Mouse (Mus musculus) kidney, embryonic 14.5 days (tissue): ENCODE measurements around the gene Zfp39. TPM values are rescaled to one million over a fixed set of nuclear protein-coding genes. Genes with fewer than 3 reads are reported as not detected.
"Not testable (repeated sequence)": the region's sequence is repeated elsewhere in the genome, so short reads cannot be mapped to it uniquely, and the experiment has no call there.

Experiments
- ATAC-seq: fragments of 200-750 bp; cut with Nextera tagmentation; 2 replicates; pipeline ENCODE4 v1.8.0; 2017; ENCODE audit warnings: moderate number of reproducible peaks, mild to moderate bottlenecking, moderate TSS enrichment, moderate library complexity; ENCODE audit not compliant: low FRiP score, low TSS enrichment
- H3K27ac ChIP-seq: fragments of 300-500 bp; sonication (generic); 2 replicates; pipeline ENCODE4 v1.5.1; 2014; ENCODE audit warnings: low read depth, mild to moderate bottlenecking, low read length, moderate library complexity, mixed read lengths
- H3K27me3 ChIP-seq: fragments of 300-500 bp; sonication (generic); 2 replicates; pipeline ENCODE4 v1.6.1; 2014; ENCODE audit warnings: mild to moderate bottlenecking, low read length; ENCODE audit not compliant: control insufficient read depth, insufficient read depth
- H3K36me3 ChIP-seq: fragments of 300-500 bp; sonication (generic); 2 replicates; pipeline ENCODE4 v1.6.1; 2014; ENCODE audit warnings: low read length, mixed read lengths; ENCODE audit not compliant: control insufficient read depth, insufficient read depth
- H3K4me1 ChIP-seq: fragments of 300-500 bp; sonication (generic); 2 replicates; pipeline ENCODE4 v1.6.1; 2014; ENCODE audit warnings: low read length, mixed read lengths; ENCODE audit not compliant: control insufficient read depth, insufficient read depth
- H3K4me2 ChIP-seq: fragments of 300-500 bp; sonication (generic); replicated peaks from 2 replicates; pipeline ENCODE4 v1.6.1; 2014; ENCODE audit warnings: low read depth, mild to moderate bottlenecking, low read length
- H3K4me3 ChIP-seq: fragments of 300-500 bp; sonication (generic); 2 replicates; pipeline ENCODE4 v1.5.1; 2014; ENCODE audit warnings: mild to moderate bottlenecking, low read length
- H3K9ac ChIP-seq: fragments of 300-500 bp; sonication (generic); 2 replicates; pipeline ENCODE4 v1.6.1; 2014; ENCODE audit warnings: low read depth, mild to moderate bottlenecking, low read length, moderate library complexity
- H3K9me3 ChIP-seq: fragments of 300-500 bp; sonication (generic); 2 replicates; pipeline ENCODE4 v1.6.1; 2016; ENCODE audit warnings: low read length; ENCODE audit not compliant: control insufficient read depth
- WGBS: fragments of 180-500 bp; shearing (Covaris S2); extraction: QIAGEN DNeasy Blood & Tissue Kit; methylation state at CpG from one replicate; pipeline ENCODE4 v1.1.7; 2014; 5-methylcytosine and 5-hydroxymethylcytosine counted together
- polyA plus RNA-seq: library from polyadenylated mRNA; unstranded; fragments of >200 nt; fragmentation: Nextera tagmentation; extraction: Ambion mirVana; gene quantifications from 2 replicates; pipeline ENCODE4 v1.2.1, GENCODE M21; 2014

Zfp39 gene
- polyA plus RNA-seq, 1 experiment from 2014 or later: 9.6 TPM

DNA sequence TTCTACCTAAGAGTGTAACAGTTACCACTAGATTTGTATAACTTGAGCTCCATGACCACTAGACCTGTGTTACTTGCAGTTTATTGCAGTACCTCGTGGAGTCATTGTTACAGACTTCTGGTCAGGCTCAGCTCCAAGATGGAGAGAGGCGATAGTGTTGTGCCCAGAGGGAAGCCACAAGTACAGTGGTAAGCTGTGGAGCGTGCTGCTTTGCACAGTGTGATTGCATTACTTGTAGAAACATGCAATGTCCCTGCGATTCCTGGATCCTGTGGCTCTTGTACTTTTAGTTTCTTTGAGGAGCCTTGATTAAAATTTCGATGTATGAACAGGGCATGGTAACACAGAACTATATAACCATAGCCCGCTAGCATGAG, 36.1 kb downstream of the Zfp39 start:
- peaks cover 12% of the 10 kb centered on the region for H3K36me3 ChIP-seq
- no peak for ATAC-seq
- WGBS: 75% methylated on average over 6 of the region's 6 CpGs
- H3K4me2 ChIP-seq: peak overlapping the region; percentile 49
- peak overlapping the region; percentile 85; the same call in 1 of the 2 replicates for H3K9ac ChIP-seq
- peaks cover 12% of the 10 kb centered on the region; the same call in 1 of the 2 replicates for H3K4me1 ChIP-seq
- no peaks in the 10 kb centered on the region for H3K27me3 ChIP-seq
- peak overlapping the region; percentile 83 for H3K4me3 ChIP-seq
- no peaks in the 10 kb centered on the region for H3K9me3 ChIP-seq
- H3K27ac ChIP-seq: peak overlapping the region; percentile 78; the same call in 1 of the 2 replicates

GRCm38 (mm10) chr11:58867039-58867953, 36.7 kb downstream of the Zfp39 start, which contains the start of gene 2810021J22Rik:
2810021J22Rik (plus strand) TSS chr11:58867216.
- Histone ChIP-seq H3K9ac (peak within 1 kb of the TSS; percentile 85), H3K4me1 (peaks cover 12% of the 10 kb centered on the region; the same call in 1 of the 2 replicates), H3K9me3 (no peaks in the 10 kb centered on the region), H3K4me2 (peak within 1 kb of the TSS; percentile 49), H3K36me3 (peaks cover 12% of the 10 kb centered on the region), H3K27ac (peak within 1 kb of the TSS; percentile 78), H3K27me3 (no peaks in the 10 kb centered on the region), H3K4me3 (peak within 1 kb of the TSS; percentile 83)
- WGBS: 6% methylated on average over 37 of the region's 37 CpGs
- peak; percentile 93 for ATAC-seq

DNA sequence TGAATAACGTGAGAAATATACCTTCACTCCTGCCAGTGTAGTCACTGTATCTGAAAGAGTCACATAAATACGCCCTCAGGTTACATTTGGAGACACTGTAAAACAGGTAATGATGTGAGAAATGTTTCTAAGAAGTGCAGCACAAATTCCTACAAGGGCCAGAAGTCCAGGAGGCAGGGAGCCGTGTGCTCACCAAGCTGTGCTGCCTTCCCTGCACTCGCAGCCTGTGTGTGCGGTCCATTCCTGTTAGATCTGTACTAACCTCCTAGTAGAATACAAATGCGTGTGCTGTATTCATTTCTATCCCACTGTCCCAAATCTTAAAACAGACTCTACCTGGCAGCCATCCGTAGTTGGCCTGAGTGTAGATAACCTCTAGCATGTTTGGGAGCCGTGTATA, 43.3 kb downstream of the Zfp39 start:
- Histone ChIP-seq H3K27me3 (no peaks in the 10 kb centered on the region), H3K27ac (no peak overlapping the region), H3K4me2 (no peak overlapping the region), H3K4me1 (no peaks in the 10 kb centered on the region), H3K4me3 (no peak overlapping the region), H3K36me3 (peaks cover 41% of the 10 kb centered on the region), H3K9ac (no peak overlapping the region), H3K9me3 (peaks cover 21% of the 10 kb centered on the region)
- ATAC-seq: no peak
- 97% methylated on average over 8 of the region's 8 CpGs for WGBS

GRCm38 (mm10) chr11:58849731-58850130, 54.3 kb downstream of the Zfp39 start:
- H3K9me3 ChIP-seq: no peaks in the 10 kb centered on the region
- no peak overlapping the region for H3K27ac ChIP-seq
- peaks cover 24% of the 10 kb centered on the region for H3K36me3 ChIP-seq
- no peaks in the 10 kb centered on the region for H3K27me3 ChIP-seq
- H3K4me3 ChIP-seq: no peak overlapping the region
- H3K4me1 ChIP-seq: peaks cover 5% of the 10 kb centered on the region
- 73% methylated on average over 2 of the region's 2 CpGs for WGBS
- H3K4me2 ChIP-seq: no peak overlapping the region
- H3K9ac ChIP-seq: no peak overlapping the region
- ATAC-seq: no peak

GRCm38 (mm10) chr11:58847636-58848035, 56.4 kb downstream of the Zfp39 start:
- Histone ChIP-seq H3K27me3 (no peaks in the 10 kb centered on the region), H3K4me2 (peak overlapping the region; percentile 72), H3K9ac (peak overlapping the region; percentile 80), H3K4me1 (peaks cover 5% of the 10 kb centered on the region), H3K4me3 (peak overlapping the region; percentile 68), H3K9me3 (no peaks in the 10 kb centered on the region), H3K36me3 (peaks cover 18% of the 10 kb centered on the region), H3K27ac (no peak overlapping the region)
- ATAC-seq: no peak
- WGBS: 45% methylated on average over 9 of the region's 9 CpGs

GRCm38 (mm10) chr11:58846919-58847461, 57.0 kb downstream of the Zfp39 start, which contains the start of gene Gm12258:
Gm12258 (plus strand) TSS chr11:58847158.
- Histone ChIP-seq H3K4me2 (peak within 1 kb of the TSS; percentile 72), H3K27ac (no peak within 1 kb of the TSS), H3K27me3 (no peaks in the 10 kb centered on the region), H3K4me3 (peak within 1 kb of the TSS; percentile 68), H3K9me3 (no peaks in the 10 kb centered on the region), H3K4me1 (peaks cover 5% of the 10 kb centered on the region), H3K36me3 (peaks cover 18% of the 10 kb centered on the region), H3K9ac (peak within 1 kb of the TSS; percentile 80)
- WGBS: under 1% methylated on average over 24 of the region's 24 CpGs
- ATAC-seq: peak; percentile 100

DNA sequence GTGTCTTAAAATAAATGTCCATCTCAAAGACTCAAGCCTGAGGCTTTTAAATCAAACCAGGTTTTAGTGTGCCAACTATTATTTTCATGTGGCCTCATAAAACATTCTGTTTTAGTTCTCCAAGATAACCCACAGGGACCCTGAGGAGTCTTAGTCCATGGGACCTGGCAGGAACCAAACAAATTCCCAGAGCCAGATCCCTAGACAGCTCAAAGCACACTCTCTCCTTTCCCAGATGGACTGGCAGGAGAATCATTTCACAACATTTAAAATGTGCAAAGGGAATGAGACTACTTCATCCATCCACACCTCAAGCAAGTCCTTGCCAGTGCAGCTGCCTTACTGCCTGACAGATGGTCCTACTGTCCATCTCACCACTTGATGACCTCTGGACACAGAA, 65.1 kb downstream of the Zfp39 start, which contains the start of gene Olfr311:
Gene Olfr311, plus strand, starts transcription at position 301 of the 400 bp plus-strand sequence.
- not testable (repeated sequence) for H3K4me2 ChIP-seq, H3K27me3 ChIP-seq, H3K4me1 ChIP-seq, H3K9ac ChIP-seq, H3K36me3 ChIP-seq, ATAC-seq, H3K9me3 ChIP-seq, H3K4me3 ChIP-seq, H3K27ac ChIP-seq
